Comparison of ENCODE assay signal across 16 mouse cellular contexts in genomic region chr4:149351596-149352150, GRCm38 (mm10). TPM values are rescaled to one million over a fixed set of nuclear protein-coding genes. Genes with fewer than 3 reads are reported as not detected.
DNase-seq lines count a peak whose midpoint lies in the region; ATAC-seq lines count a peak whose summit lies in the region.
"Had no signal": no experiment of that assay in that cellular context is flagged by ENCODE, and none has a peak within 500 bp of the region (broad histone marks: within the 10 kb centered on the region; RNA-seq: fewer than 3 reads in every experiment).

No protein-coding gene starts in this region.

- H3K4me2 ChIP-seq in hindbrain, embryonic 14.5 days (replicated peaks) = no peak overlapping the region
- H3K4me2 ChIP-seq: forebrain, embryonic 15.5 days; hindbrain, embryonic 13.5 days; kidney, embryonic 15.5 days had no signal

- no peaks in the 10 kb centered on the region for H3K27me3 ChIP-seq in heart, embryonic 10.5 days (ENCODE audit: insufficient read depth, poor library complexity, severe bottlenecking)
- no peaks in the 10 kb centered on the region for H3K27me3 ChIP-seq in hindbrain, embryonic 14.5 days (ENCODE audit: control insufficient read depth, insufficient read depth, low read length)
- H3K27me3 ChIP-seq: forebrain, embryonic 15.5 days; hindbrain, embryonic 13.5 days; kidney, embryonic 15.5 days had no signal

- no peaks in the 10 kb centered on the region for H3K9me3 ChIP-seq in heart, embryonic 10.5 days
- H3K9me3 ChIP-seq in hindbrain, embryonic 14.5 days (ENCODE audit: control insufficient read depth, low read length) = no peaks in the 10 kb centered on the region
- H3K9me3 ChIP-seq: embryonic facial prominence, embryonic 10.5 days; forebrain, embryonic 15.5 days; hindbrain, embryonic 13.5 days; kidney, embryonic 15.5 days had no signal

- no peak overlapping the region for H3K4me3 ChIP-seq in heart, embryonic 10.5 days
- H3K4me3 ChIP-seq in hindbrain, embryonic 14.5 days (replicated peaks; ENCODE audit: low read length) = no peak overlapping the region
- H3K4me3 ChIP-seq: embryonic facial prominence, embryonic 10.5 days; forebrain, embryonic 15.5 days; hindbrain, embryonic 13.5 days; kidney, embryonic 15.5 days had no signal

- WGBS in heart, embryonic 10.5 days = 67% methylated on average over 8 of the region's 8 CpGs
- WGBS in hindbrain, embryonic 14.5 days = 92% methylated on average over 8 of the region's 8 CpGs

- peaks cover 94% of the 10 kb centered on the region for H3K36me3 ChIP-seq in heart, embryonic 10.5 days
- H3K36me3 ChIP-seq in hindbrain, embryonic 14.5 days (replicated peaks; ENCODE audit: control insufficient read depth, insufficient read depth) = peaks cover 88% of the 10 kb centered on the region

- no peak for DNase-seq in heart, embryonic 10.5 days (ENCODE audit: low spot score)
- no peak for DNase-seq in heart, postnatal 36 days
- DNase-seq in testis, postnatal 14 days (ENCODE audit: low spot score) = peak; percentile 57
- no peak for DNase-seq in testis, postnatal 10 days (ENCODE audit: low spot score)
- DNase-seq in gastrocnemius, postnatal 10 days = peak; percentile 17
- DNase-seq in hindbrain, embryonic 14.5 days (ENCODE audit: low spot score) = no peak
- DNase-seq in layer of hippocampus, postnatal 14 days (ENCODE audit: low spot score in 2 of 2) = no peak
- DNase-seq: cerebellum, adult 11 months; heart, postnatal 10 days; lung, postnatal 4 days; right cerebral cortex, adult 18-20 months had no signal

- peak overlapping the region; percentile 64 for H3K27ac ChIP-seq in heart, embryonic 10.5 days
- H3K27ac ChIP-seq in hindbrain, embryonic 14.5 days = no peak overlapping the region
- H3K27ac ChIP-seq: embryonic facial prominence, embryonic 10.5 days; forebrain, embryonic 15.5 days; hindbrain, embryonic 13.5 days; kidney, embryonic 15.5 days had no signal

- H3K4me1 ChIP-seq in heart, embryonic 10.5 days = peaks cover 13% of the 10 kb centered on the region
- H3K4me1 ChIP-seq in hindbrain, embryonic 14.5 days (replicated peaks; ENCODE audit: control insufficient read depth, insufficient read depth, low read length) = no peaks in the 10 kb centered on the region
- H3K4me1 ChIP-seq: forebrain, embryonic 15.5 days; hindbrain, embryonic 13.5 days had no signal

- ATAC-seq in hindbrain, embryonic 14.5 days (ENCODE audit: low FRiP score) = no peak
- ATAC-seq: CD4-positive, CD25-positive, alpha-beta regulatory T cell, adult 4 months; forebrain, embryonic 15.5 days had no signal

- intact Hi-C loops in heart, postnatal 36 days (cut with DNase I) = no loop called here

- H3K9ac ChIP-seq in hindbrain, embryonic 14.5 days = no peak overlapping the region
- H3K9ac ChIP-seq: forebrain, embryonic 15.5 days; hindbrain, embryonic 13.5 days; kidney, embryonic 15.5 days had no signal

RNA-seq across cellular contexts. Expression of gene Kif1b, which starts 44.2 kb away (rescaled TPM):
- 44.8 and 56.6 TPM in 2 replicates for polyA plus RNA-seq in heart, embryonic 10.5 days (2016; fragmentation: Nextera tagmentation; extraction: Ambion mirVana)
- 100 to 1,000 TPM; 148 to 157 TPM for total RNA-seq in heart, postnatal 36 days (2021)
- total RNA-seq in gastrocnemius, postnatal 10 days (2021) = 100 to 1,000 TPM; 245 to 257 TPM
- 188 and 194 TPM in 2 replicates for polyA plus RNA-seq in hindbrain, embryonic 14.5 days (2014; fragmentation: Nextera tagmentation; extraction: Ambion mirVana)
- 100 to 1,000 TPM; 392 to 448 TPM for total RNA-seq in layer of hippocampus, postnatal 14 days (2021)

Comparison
In these comparisons a context has a peak if more than half of its experiments do, and no peak if none do; other contexts are left out.
1. DNase-seq: peak in testis, postnatal 14 days (single experiment) and gastrocnemius, postnatal 10 days (single experiment); none in heart, embryonic 10.5 days (single experiment), heart, postnatal 36 days (0 of 2), testis, postnatal 10 days (single experiment), hindbrain, embryonic 14.5 days (single experiment) and layer of hippocampus, postnatal 14 days (0 of 2).